Mouse (Mus musculus) megakaryocyte-erythroid progenitor cell, adult 5 weeks (primary cell): ENCODE data around the gene Olfr1490. TPM values are rescaled to one million over a fixed set of nuclear protein-coding genes. Genes with fewer than 3 reads are reported as not detected.

ENCODE experiments used
- polyA plus RNA-seq: library from polyadenylated mRNA; stranded (reverse); fragments of >175 nt; gene quantifications from 2 replicates; pipeline ENCODE4 v1.2.3, GENCODE M21; 2012

Olfr1490 gene
- polyA plus RNA-seq = not detected in 2 replicates

DNA sequence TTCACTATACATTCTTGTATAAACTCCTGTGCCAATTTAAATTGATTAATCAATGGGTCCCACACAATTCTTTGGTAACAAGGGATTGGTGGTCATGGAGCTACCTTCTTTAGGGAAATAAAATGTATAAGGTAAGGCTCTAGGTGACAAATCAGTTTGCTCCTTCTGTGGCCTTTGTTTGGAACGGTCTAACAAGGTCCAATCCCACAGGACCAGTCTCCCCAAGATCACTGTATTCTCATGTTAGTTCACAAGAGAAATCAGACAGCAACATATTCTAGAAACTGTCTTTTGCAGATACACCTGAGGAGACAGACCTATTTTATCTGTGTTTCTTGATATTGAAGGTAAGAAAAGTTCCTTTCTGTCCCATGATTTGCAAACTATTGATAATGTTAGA is at the start of gene Olfr1490:
Olfr1490 (plus strand) TSS at position 301 of the 400 bp plus-strand sequence.

DNA sequence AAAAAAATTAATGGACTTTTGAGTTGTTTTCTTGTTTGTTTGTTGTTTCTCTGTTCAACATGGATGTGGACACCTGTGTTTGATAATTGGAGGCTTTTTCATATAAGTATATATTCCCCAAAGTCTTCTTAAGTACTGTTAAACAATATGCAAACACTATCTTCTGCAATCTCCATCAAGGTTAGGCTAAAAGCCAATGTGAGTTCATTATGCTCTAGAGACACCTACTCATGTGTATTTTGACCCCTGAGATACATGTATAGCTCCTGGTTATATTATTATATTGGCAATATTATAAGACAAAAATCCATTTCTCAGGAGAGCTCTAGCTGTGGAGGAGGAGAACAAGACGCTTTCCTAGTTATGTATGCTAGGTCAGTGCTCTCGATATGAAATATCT is 33.8 kb upstream of the Olfr1490 start, which contains the start of gene Olfr1487:
Olfr1487 (plus strand) TSS at position 301 of the 400 bp plus-strand sequence.

DNA sequence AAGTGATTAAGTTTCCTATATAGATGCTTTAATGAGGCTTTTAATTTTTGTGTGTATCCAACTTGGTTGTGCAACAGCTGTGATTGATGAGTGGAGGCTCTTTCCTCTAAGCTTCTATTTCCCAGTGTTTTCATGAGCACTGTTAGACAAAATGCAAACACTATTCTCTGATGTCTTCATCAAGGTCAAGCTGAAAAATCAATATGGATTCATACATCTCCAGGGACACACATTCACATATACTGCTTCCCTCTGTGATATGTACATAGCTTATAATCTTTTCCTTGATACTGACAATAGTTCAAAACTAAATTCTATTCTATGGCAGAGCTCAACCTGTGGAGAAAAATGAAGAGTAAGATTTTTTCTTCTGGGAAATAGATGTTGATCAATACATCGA is 19.6 kb upstream of the Olfr1490 start, which contains the start of gene Olfr1489:
Olfr1489 (plus strand) TSS at position 301 of the 400 bp plus-strand sequence.

DNA sequence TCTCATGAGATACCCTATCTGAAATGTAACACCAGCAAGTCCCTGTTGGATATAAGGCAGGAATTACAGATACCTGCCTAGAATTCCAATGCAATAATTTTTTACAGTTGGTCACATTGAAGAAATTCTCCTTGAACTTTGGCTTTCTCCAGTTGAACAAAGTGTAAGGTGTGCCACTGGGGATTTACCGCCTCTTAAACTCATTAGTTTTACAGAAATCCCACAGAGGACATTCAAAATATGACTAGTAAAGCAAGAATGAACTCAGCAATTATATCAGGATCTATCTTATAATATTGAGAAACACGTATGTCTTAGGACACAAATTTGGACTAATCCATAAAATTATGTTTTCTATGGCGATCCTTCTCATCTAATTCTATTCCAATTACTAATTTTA is 46.1 kb downstream of the Olfr1490 start, which contains the start of gene Olfr1491:
Olfr1491 (plus strand) TSS at position 301 of the 400 bp plus-strand sequence.

Other genes with a start within 250 kb of the Olfr1490 start
- gene Olfr1469, start 243.2 kb upstream of the Olfr1490 start, polyA plus RNA-seq = not detected in 2 replicates
- not detected in 2 replicates for gene Olfr1471, start 207.7 kb upstream of the Olfr1490 start, polyA plus RNA-seq
- not detected in 2 replicates for gene Olfr1472, start 195.0 kb upstream of the Olfr1490 start, polyA plus RNA-seq
- gene Olfr1474, start 181.5 kb upstream of the Olfr1490 start, polyA plus RNA-seq = not detected in 2 replicates
- gene Olfr1475, start 170.9 kb upstream of the Olfr1490 start, polyA plus RNA-seq = not detected in 2 replicates
- 0.03 TPM in 1 of 2 replicates, not detected in the other for gene Olfr1477, start 150.5 kb upstream of the Olfr1490 start, polyA plus RNA-seq
- not detected in 2 replicates for gene Olfr1480, start 123.2 kb upstream of the Olfr1490 start, polyA plus RNA-seq
- not detected in 2 replicates for gene Olfr1484, start 67.6 kb upstream of the Olfr1490 start, polyA plus RNA-seq
- not detected in 2 replicates for gene Olfr1487, start 33.7 kb upstream of the Olfr1490 start, polyA plus RNA-seq
- 0.01 TPM in 1 of 2 replicates, not detected in the other for gene Olfr1489, start 19.5 kb upstream of the Olfr1490 start, polyA plus RNA-seq
- not detected in 2 replicates for gene Olfr1491, start 46.2 kb downstream of the Olfr1490 start, polyA plus RNA-seq
- gene Olfr1493-ps1, start 72.2 kb downstream of the Olfr1490 start, polyA plus RNA-seq = not detected in 2 replicates
- gene Olfr1494, start 88.6 kb downstream of the Olfr1490 start, polyA plus RNA-seq = not detected in 2 replicates
- not detected in 2 replicates for gene Olfr1495, start 113.5 kb downstream of the Olfr1490 start, polyA plus RNA-seq
- gene Olfr1496, start 126.8 kb downstream of the Olfr1490 start, polyA plus RNA-seq = not detected in 2 replicates
- not detected in 2 replicates for gene Olfr1497, start 147.1 kb downstream of the Olfr1490 start, polyA plus RNA-seq
- gene Olfr1499, start 168.4 kb downstream of the Olfr1490 start, polyA plus RNA-seq = not detected in 2 replicates
- gene Olfr1500, start 179.4 kb downstream of the Olfr1490 start, polyA plus RNA-seq = not detected in 2 replicates
- gene Olfr1501, start 199.6 kb downstream of the Olfr1490 start, polyA plus RNA-seq = not detected in 2 replicates
- 0.10 TPM in 1 of 2 replicates, not detected in the other for gene Olfr1502, start 210.7 kb downstream of the Olfr1490 start, polyA plus RNA-seq
- gene Olfr1504, start 246.8 kb downstream of the Olfr1490 start, polyA plus RNA-seq = not detected in 2 replicates